Mouse (Mus musculus) kidney, adult 2 months (tissue): ENCODE measurements around the gene Ndufa13. TPM values are rescaled to one million over a fixed set of nuclear protein-coding genes. Genes with fewer than 3 reads are reported as not detected.
A peak's percentile ranks its signal among the peaks of the same experiment; 100 is the strongest.

ENCODE experiments used
- DNase-seq: peaks from one replicate; pipeline ENCODE4 v3.0.0; 2021
- H3K27ac ChIP-seq: fragments of 200-500 bp; 2 replicates; pipeline ENCODE4 v1.5.1; 2012; ENCODE audit warnings: low read depth, low read length, control low read depth, inconsistent platforms; ENCODE audit not compliant: insufficient read depth
- H3K27me3 ChIP-seq: fragments of 200-500 bp; replicated peaks from 2 replicates; pipeline ENCODE4 v1.6.1; 2012; ENCODE audit warnings: mild to moderate bottlenecking, moderate library complexity, low read length, inconsistent platforms; ENCODE audit not compliant: control insufficient read depth, insufficient read depth
- H3K36me3 ChIP-seq: fragments of 200-500 bp; 2 replicates; pipeline ENCODE4 v1.6.1; 2012; ENCODE audit warnings: mild to moderate bottlenecking, moderate library complexity, low read length, inconsistent platforms; ENCODE audit not compliant: control insufficient read depth, insufficient read depth
- H3K4me1 ChIP-seq: fragments of 200-500 bp; 2 replicates; pipeline ENCODE4 v1.6.1; 2011; ENCODE audit warnings: low read length; ENCODE audit not compliant: control insufficient read depth, insufficient read depth
- H3K4me3 ChIP-seq: fragments of 200-500 bp; 2 replicates; pipeline ENCODE4 v1.5.1; 2011; ENCODE audit warnings: mild to moderate bottlenecking, low read depth, low read length, control low read depth; ENCODE audit not compliant: insufficient read depth
- CTCF ChIP-seq: fragments of 200-500 bp; conservative IDR thresholded peaks from 2 replicates; pipeline ENCODE4 v1.5.1; 2011; ENCODE audit warnings: low read depth, mild to moderate bottlenecking, control low read depth, low read length, moderate library complexity, mixed read lengths; ENCODE audit not compliant: insufficient read depth, insufficient read length
- POLR2A ChIP-seq: fragments of 200-500 bp; IDR thresholded peaks from one replicate; pipeline ENCODE4 v1.6.1; 2011; ENCODE audit warnings: low read depth, low read length, control low read depth
- WGBS: fragments of 180-500 bp; shearing (Covaris S2); methylation state at CpG from one replicate; pipeline ENCODE4 v1.1.7; 2018; 5-methylcytosine and 5-hydroxymethylcytosine counted together
- polyA plus RNA-seq: library from polyadenylated mRNA; depleted of rRNA; stranded (reverse); fragments of >200 nt; gene quantifications from 2 replicates; pipeline ENCODE4 v1.2.3, GENCODE M21; 2012

Ndufa13 gene
- polyA plus RNA-seq, 1 experiment: 372 TPM

DNA sequence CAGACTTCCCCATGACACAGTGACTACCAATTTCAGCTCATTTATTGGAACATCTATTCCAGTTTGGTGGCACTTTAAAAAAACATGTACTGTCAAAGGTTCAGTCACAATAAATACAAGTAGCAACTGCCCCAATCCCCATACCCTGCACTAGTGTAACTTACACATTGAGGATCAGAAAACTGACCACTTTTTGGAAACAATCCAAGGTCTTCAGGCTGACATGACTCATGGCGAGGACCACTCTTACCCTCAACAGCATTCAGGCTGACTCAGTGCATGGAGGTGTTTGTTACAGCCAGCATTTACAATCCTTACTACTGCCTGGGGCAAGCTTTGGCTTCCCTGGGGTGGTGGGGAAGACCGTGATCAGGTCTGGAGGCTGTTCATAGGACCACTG lies 4.7 kb upstream of the Ndufa13 start:
- Histone ChIP-seq H3K27me3 (no peaks in the 10 kb centered on the region), H3K4me3 (no peak overlapping the region), H3K36me3 (0 out of 2 replicates have a peak, but pooled peaks cover 2% of the 10 kb centered on the region), H3K4me1 (peaks cover 5% of the 10 kb centered on the region; the same call in 1 of the 2 replicates), H3K27ac (no peak overlapping the region)
- WGBS: 91% methylated on average over 2 of the region's 2 CpGs
- no peak for DNase-seq
- TF ChIP-seq CTCF: no peak
- no peak for TF ChIP-seq POLR2A

DNA sequence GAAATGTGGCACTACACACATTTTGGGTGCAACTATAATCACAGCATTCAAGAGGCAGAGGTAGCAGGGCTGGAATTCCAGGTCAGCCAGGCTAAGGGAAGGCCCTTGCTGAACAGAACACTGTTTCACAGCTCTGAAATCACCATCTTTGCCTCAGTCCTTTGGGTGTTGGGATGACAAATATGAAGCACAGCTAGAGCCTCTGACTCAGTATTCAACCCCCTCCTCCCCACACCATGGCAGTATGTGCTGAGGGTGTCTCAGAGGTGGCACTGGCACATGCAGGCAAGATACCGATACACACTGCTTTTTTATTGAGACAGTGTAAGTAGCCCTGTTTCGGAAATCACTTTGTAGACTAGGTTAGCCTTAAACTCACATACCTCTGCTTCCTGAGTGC lies 3.9 kb upstream of the Ndufa13 start:
- WGBS: 91% methylated on average over 2 of the region's 2 CpGs
- 0 out of 2 replicates have a peak, but pooled peaks cover 2% of the 10 kb centered on the region for H3K36me3 ChIP-seq
- no peak overlapping the region for H3K27ac ChIP-seq
- TF ChIP-seq CTCF (no peak), POLR2A (no peak)
- peaks cover 5% of the 10 kb centered on the region; the same call in 1 of the 2 replicates for H3K4me1 ChIP-seq
- no peaks in the 10 kb centered on the region for H3K27me3 ChIP-seq
- H3K4me3 ChIP-seq: no peak overlapping the region
- DNase-seq: no peak

DNA sequence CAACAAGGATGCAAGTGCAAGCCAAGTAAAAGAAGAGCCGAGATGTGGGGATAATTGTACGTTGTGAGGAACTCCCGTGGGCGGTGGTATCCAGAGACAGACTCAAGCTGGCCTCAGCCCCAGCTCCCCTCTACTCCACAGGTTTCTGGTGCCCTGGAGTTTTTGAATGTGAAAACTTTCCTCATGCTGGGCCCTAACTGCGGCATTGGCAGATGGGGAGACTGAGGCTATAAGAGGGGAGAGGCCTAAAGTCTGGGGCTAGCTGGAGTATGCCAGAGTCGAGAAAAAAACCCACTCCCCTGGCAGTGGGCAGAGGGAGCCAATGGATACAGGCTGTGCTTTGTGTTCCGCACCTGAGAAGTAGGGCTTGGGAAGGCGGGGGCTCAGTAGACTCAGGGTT lies 1.7 kb upstream of the Ndufa13 start:
- 0 out of 2 replicates have a peak, but pooled peaks cover 2% of the 10 kb centered on the region for H3K36me3 ChIP-seq
- TF ChIP-seq POLR2A: no peak
- no peaks in the 10 kb centered on the region for H3K27me3 ChIP-seq
- no peak for DNase-seq
- WGBS: 83% methylated on average over 8 of the region's 8 CpGs
- H3K4me3 ChIP-seq: no peak overlapping the region
- peaks cover 15% of the 10 kb centered on the region; the same call in 1 of the 2 replicates for H3K4me1 ChIP-seq
- no peak overlapping the region for H3K27ac ChIP-seq

DNA sequence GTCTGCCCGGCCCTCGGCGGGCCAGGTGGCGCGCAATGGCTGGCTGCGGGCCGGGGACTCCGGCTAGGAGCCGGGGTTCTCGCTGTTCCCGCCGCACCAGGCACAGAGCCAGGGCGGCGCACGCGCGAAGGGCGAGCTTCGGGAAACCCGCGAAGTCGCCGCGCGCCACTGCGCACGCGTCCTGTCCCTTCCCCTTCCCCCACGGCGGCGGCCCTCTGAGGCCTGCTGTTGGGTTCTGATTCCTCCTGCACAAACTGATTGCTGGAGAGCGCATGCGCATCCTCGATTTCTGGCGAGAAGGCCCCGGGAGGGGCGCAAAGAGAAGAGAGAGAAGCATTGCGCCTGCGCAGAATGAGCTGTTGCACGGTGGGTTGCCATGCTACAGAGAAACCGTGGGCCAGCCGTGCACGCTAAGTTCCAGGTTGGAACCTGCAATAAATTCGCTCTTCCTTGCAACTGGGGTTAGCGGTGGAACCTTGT lies 745 bp upstream of the Ndufa13 start:
- Histone ChIP-seq H3K4me3 (peak overlapping the region; percentile 54), H3K4me1 (peaks cover 18% of the 10 kb centered on the region; the same call in 1 of the 2 replicates), H3K27me3 (no peaks in the 10 kb centered on the region), H3K27ac (peak overlapping the region; percentile 73), H3K36me3 (no peaks in the 10 kb centered on the region)
- TF ChIP-seq CTCF (no peak), POLR2A (no peak)
- peak; percentile 99 for DNase-seq
- WGBS: under 1% methylated on average over 45 of the region's 45 CpGs

DNA sequence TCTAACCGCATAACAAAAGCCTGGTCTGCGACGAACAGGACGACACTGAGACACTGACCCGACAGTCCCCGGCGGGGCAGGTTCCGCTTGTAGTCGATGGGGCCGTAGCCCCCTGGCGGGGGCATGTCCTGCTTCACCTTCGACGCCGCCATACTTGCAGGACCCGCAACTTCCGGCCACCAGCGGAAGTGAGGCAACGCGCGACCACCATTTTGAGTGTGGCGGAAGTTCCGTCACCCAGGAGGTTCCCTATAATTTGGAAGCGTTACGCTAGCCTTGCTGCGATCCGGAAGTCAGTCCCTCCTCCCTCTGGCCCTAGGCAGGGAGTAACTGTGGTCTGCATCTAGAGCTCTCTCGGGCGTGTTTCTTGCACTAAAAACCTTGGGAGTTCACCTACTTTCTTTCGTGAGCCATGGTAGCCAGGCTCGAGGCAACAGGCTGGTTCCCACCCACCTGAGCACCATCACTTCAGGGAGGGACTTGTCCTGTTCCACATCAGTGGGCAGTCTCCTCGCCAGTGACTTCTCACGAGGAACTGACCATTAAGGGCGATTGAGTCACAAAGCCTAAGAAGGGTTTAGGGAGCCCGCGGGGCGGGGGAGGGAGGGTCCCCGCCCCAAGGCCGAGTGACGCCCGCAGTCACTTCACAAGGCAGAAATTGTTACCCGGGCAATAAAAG lies 735 bp downstream of the Ndufa13 start:
- Histone ChIP-seq H3K36me3 (no peaks in the 10 kb centered on the region), H3K27me3 (no peaks in the 10 kb centered on the region), H3K4me3 (peak overlapping the region; percentile 61), H3K27ac (peak overlapping the region; percentile 81), H3K4me1 (peaks cover 25% of the 10 kb centered on the region; the same call in 1 of the 2 replicates)
- peak; percentile 98 for DNase-seq
- WGBS: under 1% methylated on average over 41 of the region's 41 CpGs
- TF ChIP-seq CTCF: peak; percentile 41
- TF ChIP-seq POLR2A: peak; percentile 74

DNA sequence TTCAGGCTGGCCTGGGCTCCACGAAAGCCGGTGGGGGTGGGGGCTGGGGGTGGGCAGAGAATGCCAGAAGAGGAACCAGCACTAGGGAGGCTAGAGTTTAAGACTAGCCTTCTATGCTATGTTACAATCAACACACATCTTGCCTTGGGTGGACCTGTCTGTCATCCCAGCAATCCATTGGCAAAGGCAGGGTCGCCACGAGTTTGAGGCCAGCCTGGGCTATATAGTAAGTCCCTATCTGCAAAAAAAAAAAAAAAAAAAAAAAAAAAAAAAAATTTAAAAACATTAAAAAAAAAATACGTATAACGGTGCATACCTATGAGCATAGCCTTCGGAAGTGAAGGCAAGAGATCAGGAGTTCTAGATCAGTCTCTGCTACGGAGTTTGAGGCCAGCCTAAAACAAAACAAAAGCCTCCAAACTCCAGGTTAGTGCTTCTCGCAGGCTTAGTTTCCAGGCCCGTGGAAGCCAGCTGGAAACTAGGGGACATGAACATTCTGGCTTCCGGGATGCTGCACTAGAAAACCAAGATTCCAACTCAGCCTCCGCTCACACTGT lies 1.4 kb downstream of the Ndufa13 start:
- Histone ChIP-seq H3K4me1 (peaks cover 25% of the 10 kb centered on the region; the same call in 1 of the 2 replicates), H3K36me3 (no peaks in the 10 kb centered on the region), H3K4me3 (peak overlapping the region; percentile 61), H3K27ac (peak overlapping the region; percentile 81), H3K27me3 (no peaks in the 10 kb centered on the region)
- no peak for DNase-seq
- 11% methylated on average over 12 of the region's 12 CpGs for WGBS
- no peak for TF ChIP-seq POLR2A
- no peak for TF ChIP-seq CTCF

DNA sequence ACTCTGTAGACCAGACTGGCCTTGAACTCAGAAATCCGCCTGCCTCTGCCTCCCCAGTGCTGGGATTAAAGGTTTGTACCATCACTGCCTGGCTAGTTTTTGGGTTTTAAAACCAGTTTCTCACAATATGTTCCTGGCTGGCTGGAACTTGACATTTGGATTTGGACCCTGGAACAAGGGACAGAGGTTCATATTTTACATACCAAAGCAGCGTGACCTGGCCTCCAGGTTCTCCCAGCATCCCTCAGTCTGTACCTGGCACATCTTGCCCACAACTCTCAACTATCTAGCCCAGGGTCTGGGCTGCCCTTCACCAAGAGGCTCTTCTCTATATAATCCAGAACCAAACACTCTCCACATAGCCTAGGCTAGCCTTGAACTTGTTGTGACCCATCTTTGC lies 2.5 kb downstream of the Ndufa13 start:
- no peak for TF ChIP-seq POLR2A
- TF ChIP-seq CTCF: no peak
- whole genome bisulfite sequencing: 52% methylated on average over 2 of the region's 2 CpGs
- Histone ChIP-seq H3K4me3 (no peak overlapping the region), H3K36me3 (no peaks in the 10 kb centered on the region), H3K27me3 (no peaks in the 10 kb centered on the region), H3K4me1 (peaks cover 25% of the 10 kb centered on the region; the same call in 1 of the 2 replicates), H3K27ac (no peak overlapping the region)
- DNase-seq: peak; percentile 76
